Mouse (Mus musculus) embryonic facial prominence, embryonic 14.5 days (tissue): Measurements from ENCODE around the gene Vps11. TPM values are rescaled to one million over a fixed set of nuclear protein-coding genes. Genes with fewer than 3 reads are reported as not detected.

Experiments used
- ATAC-seq: fragments of 200-750 bp; cut with Nextera tagmentation; 2 replicates; pipeline ENCODE4 v1.8.0; 2017; ENCODE audit warnings: low read depth, moderate number of reproducible peaks, moderate TSS enrichment
- DNase-seq: peaks from one replicate; pipeline ENCODE4 v3.0.0-alpha.2; 2015; ENCODE audit warnings: low spot score
- H3K27ac ChIP-seq: fragments of 300-500 bp; sonication (generic); replicated peaks from 2 replicates; pipeline ENCODE4 v1.5.1; 2014; ENCODE audit warnings: low read depth, mild to moderate bottlenecking, low read length, moderate library complexity
- H3K27me3 ChIP-seq: fragments of 300-500 bp; sonication (generic); replicated peaks from 2 replicates; pipeline ENCODE4 v1.6.1; 2014; ENCODE audit warnings: low read length; ENCODE audit not compliant: control insufficient read depth, insufficient read depth
- H3K36me3 ChIP-seq: fragments of 300-500 bp; sonication (generic); 2 replicates; pipeline ENCODE4 v1.6.1; 2014; ENCODE audit warnings: low read length, mixed read lengths; ENCODE audit not compliant: control insufficient read depth, insufficient read depth
- H3K4me1 ChIP-seq: fragments of 300-500 bp; sonication (generic); 2 replicates; pipeline ENCODE4 v1.6.1; 2014; ENCODE audit warnings: antibody characterized with exemption, low read length; ENCODE audit not compliant: control insufficient read depth, insufficient read depth
- H3K4me2 ChIP-seq: fragments of 300-500 bp; sonication (generic); 2 replicates; pipeline ENCODE4 v1.6.1; 2014; ENCODE audit warnings: low read depth, mild to moderate bottlenecking, low read length, moderate library complexity, mixed read lengths
- H3K4me3 ChIP-seq: fragments of 300-500 bp; sonication (generic); 2 replicates; pipeline ENCODE4 v1.5.1; 2014; ENCODE audit warnings: low read depth, mild to moderate bottlenecking, low read length
- H3K9ac ChIP-seq: fragments of 300-500 bp; sonication (generic); 2 replicates; pipeline ENCODE4 v1.6.1; 2014; ENCODE audit warnings: low read depth, mild to moderate bottlenecking, low read length, moderate library complexity, mixed read lengths
- H3K9me3 ChIP-seq: fragments of 300-500 bp; sonication (generic); 2 replicates; pipeline ENCODE4 v1.6.1; 2016; ENCODE audit warnings: low read length; ENCODE audit not compliant: control insufficient read depth
- WGBS: fragments of 180-500 bp; shearing (Covaris S2); extraction: QIAGEN DNeasy Blood & Tissue Kit; methylation state at CpG from one replicate; pipeline ENCODE4 v1.1.7; 2014; 5-methylcytosine and 5-hydroxymethylcytosine counted together
- polyA plus RNA-seq: library from polyadenylated mRNA; unstranded; fragments of >200 nt; fragmentation: Nextera tagmentation; extraction: Ambion mirVana; gene quantifications from 2 replicates; pipeline ENCODE4 v1.2.1, GENCODE M21; 2014

Vps11 gene
- polyA plus RNA-seq, 1 experiment from 2014 or later, result 24.5 TPM

GRCm38 (mm10) chr9:44399114-44399794, 37.8 kb upstream of the Vps11 start:
- no peak overlapping the region for H3K4me3 ChIP-seq
- peaks cover 46% of the 10 kb centered on the region for H3K36me3 ChIP-seq
- no peak overlapping the region for H3K4me2 ChIP-seq
- no peak overlapping the region for H3K9ac ChIP-seq
- no peaks in the 10 kb centered on the region for H3K9me3 ChIP-seq
- WGBS, result 78% methylated on average over 13 of the region's 13 CpGs
- H3K27me3 ChIP-seq, result no peaks in the 10 kb centered on the region
- DNase-seq (no peak), ATAC-seq (no peak)
- peaks cover 11% of the 10 kb centered on the region; the same call in 1 of the 2 replicates for H3K4me1 ChIP-seq
- no peak overlapping the region for H3K27ac ChIP-seq

- no peaks in the 10 kb centered on the region for H3K9me3 ChIP-seq
- H3K9ac ChIP-seq, result peak overlapping the region; percentile 75; the same call in 1 of the 2 replicates
- ATAC-seq (no peak), DNase-seq (no peak)
- peaks cover 11% of the 10 kb centered on the region; the same call in 1 of the 2 replicates for H3K4me1 ChIP-seq
- WGBS, result 83% methylated on average over 9 of the region's 9 CpGs
- no peak overlapping the region for H3K4me3 ChIP-seq
- no peaks in the 10 kb centered on the region for H3K27me3 ChIP-seq
- peaks cover 39% of the 10 kb centered on the region for H3K36me3 ChIP-seq
- H3K27ac ChIP-seq, result no peak overlapping the region
- peak overlapping the region; percentile 96; the same call in 1 of the 2 replicates for H3K4me2 ChIP-seq
These were observed 37.1 kb upstream of the Vps11 start for GRCm38 (mm10) chr9:44398551-44398950.

- Histone ChIP-seq H3K4me3 (peak overlapping the region; percentile 74; the same call in 1 of the 2 replicates), H3K27ac (no peak overlapping the region), H3K4me1 (peaks cover 11% of the 10 kb centered on the region; the same call in 1 of the 2 replicates), H3K9me3 (no peaks in the 10 kb centered on the region), H3K4me2 (peak overlapping the region; percentile 96), H3K9ac (peak overlapping the region; percentile 75; the same call in 1 of the 2 replicates), H3K36me3 (peaks cover 34% of the 10 kb centered on the region), H3K27me3 (no peaks in the 10 kb centered on the region)
- no peak for DNase-seq
- no peak for ATAC-seq
- 30% methylated on average over 4 of the region's 4 CpGs for WGBS
These were observed 36.6 kb upstream of the Vps11 start for GRCm38 (mm10) chr9:44398087-44398486.

GRCm38 (mm10) chr9:44396684-44397411, 35.4 kb upstream of the Vps11 start, which contains the start of gene Slc37a4:
Gene Slc37a4 (plus strand): TSS chr9:44396852.
- Histone ChIP-seq H3K36me3 (peaks cover 26% of the 10 kb centered on the region), H3K9me3 (no peaks in the 10 kb centered on the region), H3K9ac (peak within 1 kb of the TSS; percentile 75), H3K4me1 (peaks cover 11% of the 10 kb centered on the region; the same call in 1 of the 2 replicates), H3K27me3 (no peaks in the 10 kb centered on the region), H3K4me3 (peak within 1 kb of the TSS; percentile 74), H3K4me2 (peak within 1 kb of the TSS; percentile 96), H3K27ac (peak within 1 kb of the TSS; percentile 67; the same call in 1 of the 2 replicates)
- under 1% methylated on average over 26 of the region's 43 CpGs for WGBS
- ATAC-seq, result peak; percentile 99
- peak; percentile 98 for DNase-seq

- H3K27ac ChIP-seq, result no peak overlapping the region
- no peaks in the 10 kb centered on the region for H3K9me3 ChIP-seq
- H3K4me1 ChIP-seq, result no peaks in the 10 kb centered on the region
- WGBS, result 36% methylated on average over 4 of the region's 4 CpGs
- H3K27me3 ChIP-seq, result no peaks in the 10 kb centered on the region
- DNase-seq (peak; percentile 57), ATAC-seq (no peak)
- peaks cover 54% of the 10 kb centered on the region for H3K36me3 ChIP-seq
- no peak overlapping the region for H3K4me3 ChIP-seq
- no peak overlapping the region for H3K4me2 ChIP-seq
- H3K9ac ChIP-seq, result no peak overlapping the region
These were observed 30.0 kb upstream of the Vps11 start for GRCm38 (mm10) chr9:44391466-44391865.

GRCm38 (mm10) chr9:44389273-44389672, 27.8 kb upstream of the Vps11 start:
- H3K9me3 ChIP-seq, result no peaks in the 10 kb centered on the region
- H3K4me3 ChIP-seq, result no peak overlapping the region
- peaks cover 76% of the 10 kb centered on the region for H3K36me3 ChIP-seq
- H3K27me3 ChIP-seq, result no peaks in the 10 kb centered on the region
- 65% methylated on average over 8 of the region's 8 CpGs for WGBS
- ATAC-seq, result no peak
- no peak overlapping the region for H3K9ac ChIP-seq
- H3K27ac ChIP-seq, result no peak overlapping the region
- no peak overlapping the region for H3K4me2 ChIP-seq
- DNase-seq, result no peak
- no peaks in the 10 kb centered on the region for H3K4me1 ChIP-seq

GRCm38 (mm10) chr9:44387221-44387620, 25.8 kb upstream of the Vps11 start:
- Histone ChIP-seq H3K4me1 (no peaks in the 10 kb centered on the region), H3K36me3 (peaks cover 94% of the 10 kb centered on the region), H3K27ac (no peak overlapping the region), H3K4me2 (no peak overlapping the region), H3K4me3 (no peak overlapping the region), H3K9me3 (no peaks in the 10 kb centered on the region), H3K9ac (no peak overlapping the region), H3K27me3 (no peaks in the 10 kb centered on the region)
- ATAC-seq, result no peak
- WGBS, result 70% methylated on average over 3 of the region's 3 CpGs
- DNase-seq, result no peak

- H3K36me3 ChIP-seq, result peaks cover 91% of the 10 kb centered on the region
These were observed 23.1 kb upstream of the Vps11 start for GRCm38 (mm10) chr9:44384596-44384995.

More at GRCm38 (mm10) chr9:44384596-44384995, 23.1 kb upstream of the Vps11 start:
- H3K27ac ChIP-seq, result no peak overlapping the region
- ATAC-seq (no peak), DNase-seq (no peak)
- WGBS, result 89% methylated on average over 13 of the region's 13 CpGs
- H3K4me2 ChIP-seq, result no peak overlapping the region
- H3K4me1 ChIP-seq, result peaks cover 10% of the 10 kb centered on the region; the same call in 1 of the 2 replicates
- H3K9ac ChIP-seq, result no peak overlapping the region
- no peak overlapping the region for H3K4me3 ChIP-seq
- no peaks in the 10 kb centered on the region for H3K9me3 ChIP-seq
- no peaks in the 10 kb centered on the region for H3K27me3 ChIP-seq
